In the genomic region with DNA sequence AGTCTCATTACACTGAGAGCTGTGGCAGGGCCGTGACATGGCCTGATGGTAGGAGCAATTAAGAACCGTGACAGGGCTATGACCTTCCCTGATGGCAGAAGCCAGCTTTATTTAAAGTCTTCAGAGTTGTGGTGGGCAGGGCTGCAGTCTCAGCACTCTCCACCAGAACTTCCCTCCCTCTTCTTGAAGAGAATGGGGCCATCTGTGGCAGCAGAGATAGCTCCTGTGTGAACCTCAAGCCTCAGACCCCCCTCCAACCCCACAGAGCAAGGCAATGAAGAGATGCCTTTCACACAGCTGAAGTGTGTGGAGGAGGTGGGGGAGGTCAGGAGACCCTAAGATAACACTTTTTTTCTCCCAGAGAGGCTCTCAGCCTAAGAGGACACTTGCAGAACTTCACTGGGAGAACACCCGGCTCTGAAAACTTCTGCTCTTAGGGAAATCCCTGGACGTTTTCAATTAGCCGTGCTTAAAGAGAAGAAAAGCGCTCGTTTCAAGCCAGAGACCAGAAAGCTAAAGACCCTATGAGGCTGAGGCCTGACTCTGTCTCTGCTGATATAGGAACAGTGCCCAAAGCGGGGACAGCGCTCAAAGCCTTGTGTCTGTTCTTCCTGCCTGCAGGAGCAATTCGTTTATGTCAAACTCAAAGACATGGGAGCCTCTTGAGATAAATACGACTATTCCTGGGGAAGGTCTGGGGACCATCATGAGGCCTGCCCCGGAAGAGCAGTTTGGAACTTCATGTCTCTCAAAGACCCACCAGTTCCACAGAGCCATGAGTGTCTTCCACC, we compare ENCODE assay signal across 9 mouse cellular contexts. TPM values are rescaled to one million over a fixed set of nuclear protein-coding genes. Genes with fewer than 3 reads are reported as not detected.
DNase-seq lines count a peak whose midpoint lies in the region; ATAC-seq and TF ChIP-seq lines count a peak whose summit lies in the region.
"Had no signal": no experiment of that assay in that cellular context is flagged by ENCODE, and none has a peak within 500 bp of the region (broad histone marks: within the 10 kb centered on the region; RNA-seq: fewer than 3 reads in every experiment).

No protein-coding gene starts in this region.

- H3K9me3 ChIP-seq in heart, embryonic 11.5 days (replicated peaks; ENCODE audit: control insufficient read depth, low read length) = no peaks in the 10 kb centered on the region
- no peaks in the 10 kb centered on the region for H3K9me3 ChIP-seq in liver, embryonic 14.5 days (ENCODE audit: control insufficient read depth, low read length)
- no peaks in the 10 kb centered on the region for H3K9me3 ChIP-seq in kidney, embryonic 16.5 days (ENCODE audit: low read length)

- H3K4me3 ChIP-seq in heart, embryonic 11.5 days (ENCODE audit: low read depth, low read length) = no peak overlapping the region
- H3K4me3 ChIP-seq in liver, embryonic 14.5 days (ENCODE audit: insufficient read depth in 1 of 2, low read depth in 2 of 2, low read length in 2 of 2) = no peak overlapping the region
- H3K4me3 ChIP-seq in kidney, embryonic 16.5 days (ENCODE audit: low read length) = no peak overlapping the region

- H3K27ac ChIP-seq in heart, embryonic 11.5 days (ENCODE audit: low read depth, low read length) = peak overlapping the region; percentile 3; the same call in 1 of the 2 replicates
- peak overlapping the region; percentile 41 for H3K27ac ChIP-seq in liver, embryonic 14.5 days
- H3K27ac ChIP-seq in kidney, embryonic 16.5 days (ENCODE audit: low read length) = no peak overlapping the region

- no peaks in the 10 kb centered on the region for H3K36me3 ChIP-seq in heart, embryonic 11.5 days (ENCODE audit: control insufficient read depth, insufficient read depth, low read length)
- no peaks in the 10 kb centered on the region for H3K36me3 ChIP-seq in liver, embryonic 14.5 days (replicated peaks; ENCODE audit: control insufficient read depth, insufficient read depth, low read depth)
- no peaks in the 10 kb centered on the region for H3K36me3 ChIP-seq in kidney, embryonic 16.5 days (ENCODE audit: insufficient read depth, low read length)

- no peak for TF ChIP-seq EP300 in liver, embryonic 14.5 days (IDR thresholded peaks at IDR 0.05; ENCODE audit: low read depth)

- no peak overlapping the region for H3K9ac ChIP-seq in heart, embryonic 11.5 days (ENCODE audit: low read depth, low read length)
- H3K9ac ChIP-seq in liver, embryonic 14.5 days (replicated peaks) = no peak overlapping the region; the same call in 1 of the 2 replicates
- no peak overlapping the region for H3K9ac ChIP-seq in kidney, embryonic 16.5 days (replicated peaks; ENCODE audit: low read length)

- ATAC-seq in heart, embryonic 11.5 days (replicated peaks; ENCODE audit: insufficient number of reproducible peaks, low FRiP score, low TSS enrichment) = 0 out of 2 replicates have a peak, but pooled peaks have one; percentile 7
- ATAC-seq in liver, embryonic 14.5 days (ENCODE audit: insufficient read depth) = peak; percentile 54; the same call in 1 of the 2 replicates
- no peak for ATAC-seq in kidney, embryonic 16.5 days (ENCODE audit: low FRiP score, low TSS enrichment)

- 13% methylated on average over 12 of the region's 12 CpGs for WGBS in heart, embryonic 11.5 days (ENCODE audit: insufficient replicate concordance)
- WGBS in liver, embryonic 14.5 days (ENCODE audit: insufficient replicate concordance) = 12% methylated on average over 12 of the region's 12 CpGs
- WGBS in kidney, embryonic 16.5 days = 42% methylated on average over 12 of the region's 12 CpGs

- DNase-seq in heart, adult 9 months (ENCODE audit: low spot score in 2 of 2) = no peak
- peak; percentile 56 for DNase-seq in A20 (ENCODE audit: low read depth, low spot score)
- DNase-seq in embryo, embryonic 9.5 days (ENCODE audit: extremely low spot score) = peak; percentile 24
- DNase-seq in liver, embryonic 14.5 days (ENCODE audit: low read depth in 3 of 3, low spot score in 3 of 3) = no peak
- no peak for DNase-seq in right cerebral cortex, adult 18-20 months
- DNase-seq in gastrocnemius, postnatal 4 days (ENCODE audit: low spot score in 2 of 2) = no peak
- DNase-seq: kidney, adult 8-10 months had no signal

- H3K4me1 ChIP-seq in heart, embryonic 11.5 days (ENCODE audit: control insufficient read depth, insufficient read depth, low read length) = peaks cover 50% of the 10 kb centered on the region
- peaks cover 28 to 58% of the 10 kb centered on the region in 2 experiments for H3K4me1 ChIP-seq in liver, embryonic 14.5 days (replicated peaks; ENCODE audit: control insufficient read depth in 2 of 2, insufficient read depth in 2 of 2, low read length in 1 of 2)
- H3K4me1 ChIP-seq in kidney, embryonic 16.5 days (ENCODE audit: insufficient read depth, low read length) = peaks cover 13% of the 10 kb centered on the region

- no peaks in the 10 kb centered on the region for H3K27me3 ChIP-seq in heart, embryonic 11.5 days (ENCODE audit: control insufficient read depth, insufficient read depth, low read length)
- no peaks in the 10 kb centered on the region for H3K27me3 ChIP-seq in liver, embryonic 14.5 days (ENCODE audit: control insufficient read depth, insufficient read depth, low read length)
- no peaks in the 10 kb centered on the region for H3K27me3 ChIP-seq in kidney, embryonic 16.5 days (ENCODE audit: insufficient read depth, low read length)

- H3K4me2 ChIP-seq in heart, embryonic 11.5 days = peak overlapping the region; percentile 31
- H3K4me2 ChIP-seq in liver, embryonic 14.5 days (ENCODE audit: low read depth) = peak overlapping the region; percentile 29; the same call in 1 of the 2 replicates
- no peak overlapping the region for H3K4me2 ChIP-seq in kidney, embryonic 16.5 days (replicated peaks; ENCODE audit: low read depth, low read length)

- TF ChIP-seq CTCF in liver, embryonic 14.5 days (IDR thresholded peaks at IDR 0.05; ENCODE audit: low read depth) = no peak

RNA-seq across cellular contexts. Expression of gene Rgs10, which starts 27.1 kb away (rescaled TPM):
- 20.3 and 21.0 TPM in 2 replicates for polyA plus RNA-seq in heart, embryonic 11.5 days (2014; fragmentation: Nextera tagmentation; extraction: Ambion mirVana)
- 24.4 and 36.3 TPM in 2 replicates for polyA plus RNA-seq in liver, embryonic 14.5 days (2012; rRNA removed)
- 45.8 and 53.0 TPM in 2 replicates for polyA plus RNA-seq in liver, embryonic 14.5 days (2014; fragmentation: Nextera tagmentation; extraction: Ambion mirVana)
- polyA plus RNA-seq in kidney, embryonic 16.5 days (2015; fragmentation: Nextera tagmentation; extraction: Ambion mirVana) = 7.7 and 7.8 TPM in 2 replicates
- 10 to 100 TPM; 14.5 to 18.2 TPM for total RNA-seq in gastrocnemius, postnatal 4 days (2021)

Comparison
In these comparisons a context has a peak if more than half of its experiments do, and no peak if none do; other contexts are left out.
1. DNase-seq: peak in A20 (single experiment) and embryo, embryonic 9.5 days (single experiment); none in heart, adult 9 months (0 of 2), liver, embryonic 14.5 days (0 of 3), right cerebral cortex, adult 18-20 months (single experiment) and gastrocnemius, postnatal 4 days (0 of 2).